Mouse (Mus musculus) liver, embryonic 13.5 days (tissue): ENCODE results near the gene Clec4a3. TPM values are rescaled to one million over a fixed set of nuclear protein-coding genes. Genes with fewer than 3 reads are reported as not detected.
"Not testable (repeated sequence)": the region's sequence is repeated elsewhere in the genome, so short reads cannot be mapped to it uniquely, and the experiment has no call there.

Experiments used
- ATAC-seq: fragments of 200-750 bp; cut with Nextera tagmentation; 2 replicates; pipeline ENCODE4 v1.8.0; 2017; ENCODE audit warnings: low read depth, mild to moderate bottlenecking, moderate number of reproducible peaks, moderate library complexity
- DNase-seq: peaks from one replicate; pipeline ENCODE4 v3.0.0; 2022
- H3K27ac ChIP-seq: fragments of 300-500 bp; sonication (generic); 2 replicates; pipeline ENCODE4 v1.5.1; 2015; ENCODE audit warnings: moderate library complexity, mild to moderate bottlenecking, inconsistent platforms
- H3K27me3 ChIP-seq: fragments of 300-500 bp; sonication (generic); 2 replicates; pipeline ENCODE4 v1.6.1; 2015; ENCODE audit warnings: mild to moderate bottlenecking, inconsistent platforms
- H3K36me3 ChIP-seq: fragments of 300-500 bp; sonication (generic); 2 replicates; pipeline ENCODE4 v1.6.1; 2015; ENCODE audit warnings: mild to moderate bottlenecking, inconsistent platforms
- H3K4me1 ChIP-seq: fragments of 300-500 bp; sonication (generic); replicated peaks from 2 replicates; pipeline ENCODE4 v1.6.1; 2015; ENCODE audit warnings: inconsistent platforms
- H3K4me2 ChIP-seq: fragments of 300-500 bp; sonication (generic); 2 replicates; pipeline ENCODE4 v1.6.1; 2015; ENCODE audit warnings: inconsistent platforms, mild to moderate bottlenecking, moderate library complexity
- H3K4me3 ChIP-seq: fragments of 300-500 bp; sonication (generic); replicated peaks from 2 replicates; pipeline ENCODE4 v1.5.1; 2015; ENCODE audit warnings: mild to moderate bottlenecking, inconsistent platforms
- H3K9ac ChIP-seq: fragments of 300-500 bp; sonication (generic); 2 replicates; pipeline ENCODE4 v1.6.1; 2015; ENCODE audit warnings: mild to moderate bottlenecking, inconsistent platforms
- H3K9me3 ChIP-seq: fragments of 300-500 bp; sonication (generic); replicated peaks from 2 replicates; pipeline ENCODE4 v1.6.1; 2016; ENCODE audit warnings: inconsistent platforms
- WGBS: fragments of 180-500 bp; shearing (Covaris S2); methylation state at CpG from one replicate; pipeline ENCODE4 v1.1.7; 2015; ENCODE audit not compliant: insufficient replicate concordance; 5-methylcytosine and 5-hydroxymethylcytosine counted together
- polyA plus RNA-seq: library from polyadenylated mRNA; unstranded; fragments of >200 nt; fragmentation: Nextera tagmentation; extraction: Ambion mirVana; gene quantifications from 2 replicates; pipeline ENCODE4 v1.2.1, GENCODE M21; 2015

Gene Clec4a3
- 3.5 and 3.6 TPM in 2 replicates for polyA plus RNA-seq

- ATAC-seq (no peak), DNase-seq (no peak)
- Histone ChIP-seq H3K9ac (no peak within 1 kb of the TSS), H3K9me3 (no peaks in the 10 kb centered on the region), H3K27me3 (no peaks in the 10 kb centered on the region), H3K4me3 (no peak within 1 kb of the TSS), H3K4me1 (no peaks in the 10 kb centered on the region), H3K4me2 (no peak within 1 kb of the TSS), H3K36me3 (no peaks in the 10 kb centered on the region), H3K27ac (no peak within 1 kb of the TSS)
- WGBS: 53% methylated on average over 8 of the region's 8 CpGs
Observed at GRCm38 (mm10) chr6:122952401-122952800, at the start of gene Clec4a3. Gene Clec4a3 (plus strand): TSS chr6:122952515.

- DNase-seq (no peak), ATAC-seq (no peak)
- Histone ChIP-seq H3K4me2 (no peak overlapping the region), H3K27ac (no peak overlapping the region), H3K4me3 (no peak overlapping the region), H3K9ac (no peak overlapping the region), H3K4me1 (no peaks in the 10 kb centered on the region), H3K36me3 (no peaks in the 10 kb centered on the region), H3K9me3 (no peaks in the 10 kb centered on the region), H3K27me3 (no peaks in the 10 kb centered on the region)
- WGBS: 42% methylated on average over 4 of the region's 4 CpGs
Observed at GRCm38 (mm10) chr6:122919922-122920321, 32.4 kb upstream of the Clec4a3 start.

DNA sequence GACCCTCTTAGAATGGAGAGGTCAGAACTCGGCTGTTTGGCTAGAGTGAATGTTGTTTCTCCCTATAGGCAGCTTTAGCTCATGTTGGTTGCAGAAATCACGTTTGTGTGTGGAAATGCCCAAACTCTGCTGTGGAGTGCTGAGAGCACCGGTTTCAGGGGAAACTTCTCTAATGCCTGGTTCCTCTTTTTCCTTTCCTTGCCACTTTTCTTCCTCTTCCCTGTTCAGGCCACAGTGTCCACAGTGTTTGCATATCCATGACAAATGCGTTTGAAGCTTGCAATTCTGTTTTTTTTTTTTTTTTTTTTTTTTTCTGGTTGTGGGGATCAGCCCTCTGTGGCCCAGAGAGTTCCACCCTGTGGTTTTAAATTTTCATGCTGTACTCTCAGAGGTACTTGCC is 30.9 kb upstream of the Clec4a3 start, which contains the start of gene Clec4a1:
Gene Clec4a1 (plus strand): TSS at position 398 of the 400 bp plus-strand sequence.
- no peaks in the 10 kb centered on the region for H3K4me1 ChIP-seq
- ATAC-seq: no peak
- no peaks in the 10 kb centered on the region for H3K27me3 ChIP-seq
- no peaks in the 10 kb centered on the region for H3K36me3 ChIP-seq
- H3K9ac ChIP-seq: no peak within 1 kb of the TSS
- H3K9me3 ChIP-seq: no peaks in the 10 kb centered on the region
- no peak for DNase-seq
- H3K4me3 ChIP-seq: no peak within 1 kb of the TSS
- 18% methylated on average over 4 of the region's 4 CpGs for WGBS
- H3K4me2 ChIP-seq: no peak within 1 kb of the TSS
- no peak within 1 kb of the TSS for H3K27ac ChIP-seq

DNA sequence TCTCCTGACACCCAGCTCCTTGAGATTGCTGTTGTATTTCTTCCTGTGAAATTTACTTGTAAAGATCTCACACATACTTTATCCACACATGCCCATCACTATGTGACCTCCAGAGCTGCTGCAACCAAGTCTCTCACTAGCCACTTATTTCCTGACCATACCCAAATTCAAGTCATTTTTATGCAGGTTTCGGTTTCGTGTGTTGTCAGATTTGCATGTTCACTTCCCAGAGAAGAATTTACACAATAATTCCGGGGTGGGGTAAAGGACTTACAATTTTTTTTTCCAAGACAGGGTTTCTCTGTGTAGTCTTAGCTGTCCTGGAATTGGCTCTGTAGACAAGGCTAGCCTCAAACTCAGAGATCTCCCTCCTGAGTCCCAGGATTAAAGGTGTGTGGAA is 17.5 kb upstream of the Clec4a3 start:
- WGBS: 68% methylated on average over 3 of the region's 3 CpGs

DNA sequence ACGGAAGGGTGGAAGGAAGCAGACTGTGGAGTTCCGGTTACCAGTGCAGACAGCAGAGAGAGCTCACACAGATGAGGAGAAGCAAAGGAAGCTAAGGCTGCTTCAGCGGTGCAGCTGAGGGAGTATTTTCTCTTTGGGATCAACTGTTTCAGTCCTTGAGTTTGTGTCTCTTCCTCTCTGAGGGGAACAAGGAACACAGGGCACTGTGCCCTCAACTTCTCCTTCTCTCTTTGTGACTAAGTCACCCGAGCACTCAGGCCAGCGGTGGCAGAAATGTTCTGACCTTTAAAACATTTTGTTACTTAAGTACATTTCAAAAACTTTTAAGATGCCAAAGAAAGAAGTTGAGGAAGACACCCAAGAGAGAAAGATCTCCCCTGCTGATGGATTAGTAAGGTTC is 12.7 kb upstream of the Clec4a3 start:
- ATAC-seq (no peak), DNase-seq (no peak)
- 61% methylated on average over 5 of the region's 5 CpGs for WGBS
- H3K4me1 ChIP-seq: no peaks in the 10 kb centered on the region
- no peak overlapping the region for H3K4me3 ChIP-seq
- no peak overlapping the region for H3K4me2 ChIP-seq
- H3K9ac ChIP-seq: no peak overlapping the region
- no peak overlapping the region for H3K27ac ChIP-seq
- no peaks in the 10 kb centered on the region for H3K9me3 ChIP-seq
- no peaks in the 10 kb centered on the region for H3K27me3 ChIP-seq
- H3K36me3 ChIP-seq: no peaks in the 10 kb centered on the region

More for the DNA sequence above, 17.5 kb upstream of the Clec4a3 start:
- DNase-seq: no peak
- Histone ChIP-seq H3K9ac (no peak overlapping the region), H3K4me1 (no peaks in the 10 kb centered on the region), H3K36me3 (no peaks in the 10 kb centered on the region), H3K9me3 (no peaks in the 10 kb centered on the region), H3K4me2 (no peak overlapping the region), H3K4me3 (no peak overlapping the region), H3K27ac (no peak overlapping the region), H3K27me3 (no peaks in the 10 kb centered on the region)
- ATAC-seq: no peak

DNA sequence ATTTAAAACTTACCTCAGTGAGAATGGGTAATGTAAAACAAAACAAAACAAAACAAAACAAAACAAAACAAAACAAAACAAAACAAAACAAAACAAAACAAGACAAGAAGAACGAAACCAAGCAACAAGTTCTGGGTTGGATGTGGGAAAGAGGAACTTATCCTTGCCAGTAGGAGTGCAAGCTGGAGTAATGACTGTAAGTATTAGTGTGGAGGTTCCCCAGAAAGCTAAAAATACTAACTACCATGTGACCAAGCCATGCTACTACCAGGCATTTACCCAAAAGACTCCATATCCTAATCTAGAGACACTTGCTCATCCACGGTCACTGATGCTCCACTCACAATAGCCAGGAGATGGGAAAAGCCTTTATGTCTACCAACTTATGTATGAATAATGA is 5.6 kb upstream of the Clec4a3 start:
- no peak overlapping the region for H3K4me2 ChIP-seq

GRCm38 (mm10) chr6:122964562-122964961 is 12.2 kb downstream of the Clec4a3 start:
- no peak overlapping the region for H3K27ac ChIP-seq
- H3K4me2 ChIP-seq: no peak overlapping the region
- no peaks in the 10 kb centered on the region for H3K4me1 ChIP-seq
- ATAC-seq: no peak
- no peak overlapping the region for H3K4me3 ChIP-seq
- H3K9ac ChIP-seq: no peak overlapping the region
- H3K27me3 ChIP-seq: no peaks in the 10 kb centered on the region
- no peak for DNase-seq
- no peaks in the 10 kb centered on the region for H3K9me3 ChIP-seq
- no peaks in the 10 kb centered on the region for H3K36me3 ChIP-seq
- whole genome bisulfite sequencing: 66% methylated on average over 2 of the region's 2 CpGs

More for the DNA sequence above, 5.6 kb upstream of the Clec4a3 start:
- DNase-seq: no peak
- Histone ChIP-seq H3K27me3 (no peaks in the 10 kb centered on the region), H3K9me3 (no peaks in the 10 kb centered on the region), H3K36me3 (no peaks in the 10 kb centered on the region), H3K4me1 (no peaks in the 10 kb centered on the region), H3K9ac (no peak overlapping the region), H3K4me3 (no peak overlapping the region), H3K27ac (no peak overlapping the region)
- WGBS: 50% methylated on average over 2 of the region's 2 CpGs
- ATAC-seq: no peak

DNA sequence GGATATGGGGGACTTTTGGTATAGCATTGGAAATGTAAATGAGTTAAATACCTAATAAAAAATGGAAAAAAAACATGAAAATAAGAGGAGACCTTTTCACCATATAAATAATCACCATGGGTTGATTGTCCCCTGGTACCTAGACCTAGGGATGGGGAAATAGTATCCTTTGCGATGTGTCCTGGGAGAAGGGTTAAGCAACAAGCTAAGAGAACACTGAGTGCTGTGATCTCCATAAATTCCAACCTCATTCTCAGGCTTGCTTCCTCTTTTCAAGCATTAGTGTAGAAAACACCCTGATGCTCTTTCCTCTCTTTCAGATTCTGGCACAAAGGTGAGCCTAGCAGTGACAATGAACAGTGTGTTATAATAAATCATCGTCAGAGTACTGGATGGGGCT is 16.7 kb downstream of the Clec4a3 start:
- Histone ChIP-seq H3K27me3 (no peaks in the 10 kb centered on the region), H3K4me1 (no peaks in the 10 kb centered on the region), H3K4me3 (no peak overlapping the region), H3K9ac (no peak overlapping the region), H3K27ac (no peak overlapping the region), H3K9me3 (no peaks in the 10 kb centered on the region), H3K4me2 (no peak overlapping the region), H3K36me3 (no peaks in the 10 kb centered on the region)
- DNase-seq (no peak), ATAC-seq (no peak)
- WGBS: 59% methylated on average over 2 of the region's 2 CpGs

- Histone ChIP-seq H3K4me3 (no peak within 1 kb of the TSS), H3K9ac (no peak within 1 kb of the TSS), H3K36me3 (no peaks in the 10 kb centered on the region), H3K4me1 (no peaks in the 10 kb centered on the region), H3K27me3 (no peaks in the 10 kb centered on the region), H3K27ac (no peak within 1 kb of the TSS), H3K9me3 (0 out of 2 replicates have a peak, but pooled peaks cover 4% of the 10 kb centered on the region), H3K4me2 (no peak within 1 kb of the TSS)
- DNase-seq: no peak
- 53% methylated on average over 6 of the region's 6 CpGs for WGBS
- no peak for ATAC-seq
Observed at GRCm38 (mm10) chr6:122989876-122990437, 37.6 kb downstream of the Clec4a3 start, which contains the start of gene Clec4a4. Gene Clec4a4 (plus strand): TSS chr6:122990367.

GRCm38 (mm10) chr6:123004696-123005095 is 52.4 kb downstream of the Clec4a3 start:
- DNase-seq, H3K4me1 ChIP-seq, H3K4me3 ChIP-seq, H3K4me2 ChIP-seq, H3K36me3 ChIP-seq, H3K9ac ChIP-seq, H3K27me3 ChIP-seq, H3K9me3 ChIP-seq, H3K27ac ChIP-seq, ATAC-seq: not testable (repeated sequence)
- 55% methylated on average over 2 of the region's 2 CpGs for WGBS

DNA sequence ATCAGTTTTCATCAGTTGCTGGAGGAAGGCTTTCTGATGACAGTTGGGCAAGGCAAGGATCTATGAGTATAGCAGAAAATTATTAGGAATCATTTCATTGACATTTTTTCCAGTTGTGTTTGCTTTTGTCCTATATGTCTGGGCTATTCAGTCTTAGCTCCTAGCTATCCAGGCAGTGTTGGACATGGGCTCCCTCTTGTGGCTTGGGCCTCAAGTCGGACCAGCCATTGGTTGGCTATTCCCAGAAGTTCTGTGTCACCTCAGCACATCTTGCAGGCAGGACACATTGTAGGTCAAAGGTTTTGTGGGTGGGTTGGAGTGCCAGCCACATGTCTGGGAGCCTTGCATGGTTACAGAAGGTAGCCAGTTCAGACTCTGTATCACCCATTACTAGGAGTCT is 53.3 kb downstream of the Clec4a3 start:
- no peak overlapping the region for H3K4me3 ChIP-seq
- WGBS: 32% methylated on average over 1 of the region's 1 CpGs
- H3K9ac ChIP-seq: no peak overlapping the region
- H3K36me3 ChIP-seq: no peaks in the 10 kb centered on the region
- ATAC-seq: no peak
- H3K4me1 ChIP-seq: no peaks in the 10 kb centered on the region
- H3K9me3 ChIP-seq: no peaks in the 10 kb centered on the region
- no peak overlapping the region for H3K4me2 ChIP-seq
- DNase-seq: no peak
- H3K27me3 ChIP-seq: no peaks in the 10 kb centered on the region
- H3K27ac ChIP-seq: no peak overlapping the region
